Mouse (Mus musculus) kidney, postnatal 4 days (tissue): ENCODE data around the gene Panx1.

Source experiments
- DNase-seq, 2 experiments: peaks; one replicate each; pipeline ENCODE4 v3.0.0; 2021; ENCODE audit warnings: mixed read lengths in 2 of 2

Panx1 gene

GRCm38 (mm10) chr9:14970211-14970610 lies 75.1 kb downstream of the Panx1 start:
- no peak for DNase-seq

- no peak for DNase-seq
Observed at GRCm38 (mm10) chr9:14967598-14967997, 77.7 kb downstream of the Panx1 start.

GRCm38 (mm10) chr9:14966787-14967186 lies 78.5 kb downstream of the Panx1 start:
- no peak for DNase-seq

GRCm38 (mm10) chr9:14965368-14965767 lies 79.9 kb downstream of the Panx1 start:
- DNase-seq: no peak

GRCm38 (mm10) chr9:14962769-14963168 lies 82.5 kb downstream of the Panx1 start:
- DNase-seq: no peak

GRCm38 (mm10) chr9:14954659-14955058 lies 90.6 kb downstream of the Panx1 start:
- DNase-seq: no peak
